Mouse (Mus musculus): ENCODE measurements around the gene Pla2g4c.

Pla2g4c gene

GRCm38 (mm10) chr7:13380588-13380987 lies 56.1 kb downstream of the Pla2g4c start:
- no peak for DNase-seq (ENCODE audit: low read depth)

- DNase-seq (ENCODE audit: low read depth) = no peak
These were observed 73.4 kb downstream of the Pla2g4c start, which contains the start of gene Cabp5 for GRCm38 (mm10) chr7:13397832-13398231. TSS of gene Cabp5 (plus strand) at chr7:13398132.

Data from naive thymus-derived CD4-positive, alpha-beta T cell, adult 2 months (primary cell).